Mouse (Mus musculus): ENCODE data around the gene Sgpl1. TPM values are rescaled to one million over a fixed set of nuclear protein-coding genes. Genes with fewer than 3 reads are reported as not detected.

Gene Sgpl1
- 106 TPM for polyA plus RNA-seq (2015; fragmentation: Illumina TruSeq; extraction: RNeasy Lipid Tissue Mini Kit (QIAGEN cat#74804); ENCODE audit: insufficient read depth, low replicate concordance)

GRCm38 (mm10) chr10:61147157-61148040 is at the start of gene Sgpl1:
Gene Sgpl1 (minus strand): TSS chr10:61147703.

GRCm38 (mm10) chr10:61171654-61172053 is 24.2 kb upstream of the Sgpl1 start, which contains the start of gene Tbata:
Gene Tbata (plus strand): TSS chr10:61171954.

GRCm38 (mm10) chr10:61089170-61090142 is 58.0 kb downstream of the Sgpl1 start, which contains the start of gene Pcbd1:
Gene Pcbd1 (plus strand): TSS chr10:61089331.

Other genes starting within 250 kb of the Sgpl1 start
- gene Pcbd1, start 58.4 kb downstream of the Sgpl1 start, polyA plus RNA-seq (2015; fragmentation: Illumina TruSeq; extraction: RNeasy Lipid Tissue Mini Kit (QIAGEN cat#74804); ENCODE audit: insufficient read depth, low replicate concordance): 2.5 TPM
- not detected for gene Tbata, start 24.3 kb upstream of the Sgpl1 start, polyA plus RNA-seq (2015; fragmentation: Illumina TruSeq; extraction: RNeasy Lipid Tissue Mini Kit (QIAGEN cat#74804); ENCODE audit: insufficient read depth, low replicate concordance)
- 2.3 TPM for gene Adamts14, start 125.7 kb upstream of the Sgpl1 start, polyA plus RNA-seq (2015; fragmentation: Illumina TruSeq; extraction: RNeasy Lipid Tissue Mini Kit (QIAGEN cat#74804); ENCODE audit: insufficient read depth, low replicate concordance)
- gene Prf1, start 150.1 kb upstream of the Sgpl1 start, polyA plus RNA-seq (2015; fragmentation: Illumina TruSeq; extraction: RNeasy Lipid Tissue Mini Kit (QIAGEN cat#74804); ENCODE audit: insufficient read depth, low replicate concordance): 13.0 TPM
- 6.9 TPM for gene Pald1, start 235.8 kb upstream of the Sgpl1 start, polyA plus RNA-seq (2015; fragmentation: Illumina TruSeq; extraction: RNeasy Lipid Tissue Mini Kit (QIAGEN cat#74804); ENCODE audit: insufficient read depth, low replicate concordance)